Mouse (Mus musculus) 3134 (cell line): ENCODE measurements at regions not wholly inside any gene's neighbourhood (a gene's known extent, or its start where the extent isn't known, plus 50 kb on each side); places are given as distances from the start of the nearest gene placed in this dataset.

Experiments
- DNase-seq: peaks from one replicate; pipeline ENCODE4 v3.0.0-alpha.2; 2011; ENCODE audit warnings: low spot score; ENCODE audit not compliant: insufficient read length; ENCODE audit errors: extremely low read depth

- DNase-seq: no peak
These were observed 60.6 kb downstream of the Serpinb6d start for GRCm38 (mm10) chr13:33721851-33722250.

GRCm38 (mm10) chr13:33762293-33763125, 80.7 kb downstream of the Serpinb6e start:
- DNase-seq: peak; percentile 4

GRCm38 (mm10) chr13:33763295-33763916, 79.8 kb downstream of the Serpinb6e start:
- DNase-seq: no peak
